Mouse (Mus musculus) ES-Bruce4 (cell line): Measurements from ENCODE around the gene Rps3. TPM values are rescaled to one million over a fixed set of nuclear protein-coding genes. Genes with fewer than 3 reads are reported as not detected.

Experiments
- H3K27ac ChIP-seq: 2 replicates; pipeline ENCODE4 v1.5.1; 2012; ENCODE audit warnings: low read length, inconsistent platforms; ENCODE audit not compliant: insufficient read depth
- H3K27me3 ChIP-seq: 2 replicates; pipeline ENCODE4 v1.6.1; 2012; ENCODE audit warnings: mild to moderate bottlenecking, low read length, inconsistent platforms; ENCODE audit not compliant: control insufficient read depth, poor library complexity, insufficient read depth, severe bottlenecking
- H3K36me3 ChIP-seq: 2 replicates; pipeline ENCODE4 v1.6.1; 2012; ENCODE audit warnings: inconsistent platforms, mild to moderate bottlenecking, low read length, moderate library complexity; ENCODE audit not compliant: control insufficient read depth, poor library complexity, insufficient read depth, severe bottlenecking
- H3K4me1 ChIP-seq: one replicate; pipeline ENCODE4 v1.8.1; 2011; ENCODE audit warnings: low read length; ENCODE audit not compliant: control insufficient read depth, insufficient read depth
- H3K4me3 ChIP-seq: 2 replicates; pipeline ENCODE4 v1.5.1; 2011; ENCODE audit warnings: low read depth, mild to moderate bottlenecking, low read length
- H3K9ac ChIP-seq: 2 replicates; pipeline ENCODE4 v1.6.1; 2012; ENCODE audit warnings: low read depth, mild to moderate bottlenecking, inconsistent platforms; ENCODE audit not compliant: poor library complexity, severe bottlenecking
- H3K9me3 ChIP-seq: replicated peaks from 2 replicates; pipeline ENCODE4 v1.6.1; 2012; ENCODE audit warnings: mild to moderate bottlenecking, low read length, inconsistent platforms; ENCODE audit not compliant: control insufficient read depth, poor library complexity, insufficient read depth, severe bottlenecking
- CTCF ChIP-seq: IDR thresholded peaks from one replicate; pipeline ENCODE4 v1.8.1; 2011; ENCODE audit warnings: low read depth, low read length
- EP300 ChIP-seq: IDR thresholded peaks from 2 replicates; pipeline ENCODE4 v1.6.1; 2011; ENCODE audit warnings: low read depth, low read length; ENCODE audit not compliant: insufficient read depth
- POLR2A ChIP-seq: IDR thresholded peaks from one replicate; pipeline ENCODE4 v1.8.1; 2011; ENCODE audit warnings: low read length; ENCODE audit not compliant: insufficient read depth
- polyA plus RNA-seq: library from polyadenylated mRNA; stranded (reverse); fragments of >200 nt; gene quantifications from 2 replicates; pipeline ENCODE4 v1.2.4, GENCODE M21; 2011; ENCODE audit warnings: low read depth; ENCODE audit not compliant: missing spikeins, insufficient read depth, insufficient read length

Rps3 gene
- polyA plus RNA-seq, 1 experiment = 2,405 TPM

DNA sequence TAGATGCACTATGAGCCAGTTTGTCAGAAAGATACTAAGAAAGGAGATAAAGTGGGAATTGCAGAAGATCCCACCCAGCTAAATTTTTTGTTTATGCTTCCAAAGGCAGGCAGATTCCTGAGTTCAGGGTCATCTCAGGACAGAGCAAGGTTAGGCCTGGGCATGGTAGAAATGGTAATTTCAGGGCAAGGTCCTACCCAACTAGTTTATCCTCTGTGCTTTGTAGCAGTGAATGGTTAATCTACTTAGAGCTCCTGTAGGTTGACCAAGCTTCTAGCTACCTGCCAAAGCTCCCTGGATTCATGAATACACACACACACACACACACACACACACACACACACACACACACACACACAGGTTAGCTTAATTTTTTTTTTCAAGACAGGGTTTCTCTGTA lies 21.0 kb upstream of the Rps3 start:
- Histone ChIP-seq H3K36me3 (no peaks in the 10 kb centered on the region), H3K27ac (no peak overlapping the region), H3K4me1 (no peaks in the 10 kb centered on the region), H3K4me3 (no peak overlapping the region), H3K9ac (no peak overlapping the region), H3K9me3 (no peaks in the 10 kb centered on the region), H3K27me3 (no peaks in the 10 kb centered on the region)
- TF ChIP-seq EP300 (no peak), POLR2A (no peak), CTCF (no peak)

DNA sequence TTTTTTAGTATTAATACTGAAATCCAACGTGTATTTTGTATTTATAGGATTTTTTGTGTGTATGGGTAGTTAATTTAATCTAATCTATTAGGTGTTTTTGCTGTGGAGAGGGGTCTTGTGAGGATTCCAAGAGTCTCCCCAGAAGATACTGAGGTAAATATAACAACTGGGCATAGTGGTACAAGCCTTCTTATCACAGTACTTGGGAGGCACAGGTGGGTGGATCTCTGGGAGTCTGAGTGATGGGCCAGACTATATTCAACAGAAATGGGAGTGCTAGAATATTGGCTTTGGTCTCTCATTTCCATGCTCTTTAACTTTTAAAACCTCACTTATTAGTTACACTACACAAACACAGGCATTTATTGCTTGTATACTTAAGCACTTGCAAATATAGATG lies 17.6 kb upstream of the Rps3 start:
- Histone ChIP-seq H3K9ac (no peak overlapping the region), H3K4me3 (no peak overlapping the region), H3K36me3 (no peaks in the 10 kb centered on the region), H3K9me3 (no peaks in the 10 kb centered on the region), H3K27me3 (no peaks in the 10 kb centered on the region), H3K4me1 (no peaks in the 10 kb centered on the region), H3K27ac (no peak overlapping the region)
- no peak for TF ChIP-seq POLR2A
- no peak for TF ChIP-seq CTCF
- TF ChIP-seq EP300 = no peak

DNA sequence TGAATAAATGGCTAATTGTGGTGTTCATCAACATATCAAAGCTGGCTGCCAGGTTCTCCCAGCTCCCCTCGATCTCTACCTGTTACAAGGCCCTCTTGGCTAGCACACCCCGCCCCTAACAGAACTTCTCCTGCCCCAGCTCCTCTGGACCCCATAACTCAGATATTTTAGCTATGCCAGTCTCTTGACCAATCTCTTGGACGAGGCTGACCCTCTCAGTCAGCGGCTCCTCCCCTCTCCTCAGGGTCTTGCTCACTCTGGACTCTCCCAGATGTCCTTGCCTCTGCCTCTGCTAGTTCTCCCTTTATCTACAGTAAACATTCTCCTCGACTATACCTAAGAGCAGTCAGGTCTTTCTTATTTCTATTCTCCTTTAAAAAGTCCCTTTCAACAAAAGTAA lies 17.1 kb upstream of the Rps3 start:
- Histone ChIP-seq H3K36me3 (no peaks in the 10 kb centered on the region), H3K27me3 (no peaks in the 10 kb centered on the region), H3K4me1 (no peaks in the 10 kb centered on the region), H3K9ac (no peak overlapping the region), H3K4me3 (no peak overlapping the region), H3K9me3 (no peaks in the 10 kb centered on the region), H3K27ac (no peak overlapping the region)
- TF ChIP-seq CTCF (no peak), POLR2A (no peak), EP300 (no peak)

DNA sequence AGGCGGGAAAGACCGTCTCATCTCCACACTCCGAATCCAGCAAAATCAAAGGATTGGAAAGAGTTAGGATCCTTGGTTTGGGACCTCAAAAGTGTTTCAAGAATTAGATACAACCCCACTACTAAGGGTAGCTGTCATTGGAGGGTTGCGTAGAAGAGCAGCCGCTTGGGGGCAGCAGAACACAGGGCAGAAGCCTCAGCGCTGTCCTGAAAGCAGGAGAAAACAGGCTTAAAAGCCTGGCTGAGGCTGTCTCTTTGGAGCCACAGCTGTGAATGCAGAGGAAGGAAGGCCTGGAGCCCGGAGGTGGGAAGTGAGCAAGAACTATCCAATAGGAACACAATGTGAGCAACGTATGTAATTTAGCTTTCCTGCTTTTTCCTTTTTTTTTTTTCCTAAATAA lies 16.7 kb upstream of the Rps3 start:
- Histone ChIP-seq H3K9ac (no peak overlapping the region), H3K27ac (no peak overlapping the region), H3K27me3 (no peaks in the 10 kb centered on the region), H3K4me1 (no peaks in the 10 kb centered on the region), H3K9me3 (no peaks in the 10 kb centered on the region), H3K4me3 (no peak overlapping the region), H3K36me3 (no peaks in the 10 kb centered on the region)
- TF ChIP-seq CTCF (peak; percentile 93), EP300 (no peak), POLR2A (no peak)

DNA sequence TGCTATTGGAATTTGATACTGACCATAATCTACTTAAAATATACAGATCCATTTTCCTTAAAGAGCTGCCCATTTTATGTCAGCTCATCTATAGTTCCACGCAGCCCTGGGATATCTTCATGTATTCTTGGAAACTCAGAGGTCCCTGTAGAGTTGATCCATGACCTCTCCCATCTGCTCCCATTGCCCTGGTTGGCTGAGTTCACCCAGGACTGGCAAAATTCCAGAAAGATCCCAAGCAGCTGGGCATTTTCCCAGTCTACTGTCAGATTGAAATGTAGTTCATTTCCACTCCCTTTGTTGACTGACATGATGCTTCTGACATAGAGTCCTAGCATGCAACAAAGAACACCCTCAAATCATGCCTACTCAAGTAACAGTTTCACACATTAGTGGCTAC lies 15.6 kb upstream of the Rps3 start:
- Histone ChIP-seq H3K9me3 (no peaks in the 10 kb centered on the region), H3K27ac (no peak overlapping the region), H3K9ac (no peak overlapping the region), H3K4me3 (no peak overlapping the region), H3K4me1 (no peaks in the 10 kb centered on the region), H3K27me3 (no peaks in the 10 kb centered on the region), H3K36me3 (no peaks in the 10 kb centered on the region)
- TF ChIP-seq POLR2A (no peak), EP300 (no peak), CTCF (no peak)

DNA sequence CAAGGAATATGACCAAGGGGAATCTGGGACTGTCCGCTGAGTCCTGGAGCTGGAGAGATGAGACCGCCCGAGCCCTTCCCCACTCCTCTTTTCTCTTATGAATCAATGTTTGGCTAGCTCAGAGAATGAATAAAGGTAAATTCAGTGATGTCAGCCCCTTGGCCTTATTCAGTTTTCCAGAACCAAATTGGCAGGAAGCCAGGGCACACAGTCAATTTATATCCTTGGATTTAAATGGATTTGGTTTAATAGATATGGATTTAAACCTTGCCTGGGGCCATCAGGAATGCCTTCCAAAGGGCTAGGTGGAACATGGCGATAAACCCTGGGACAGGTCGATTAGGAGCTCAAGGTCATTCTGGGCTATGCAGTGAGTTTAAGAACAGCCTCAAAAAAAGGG lies 6.2 kb upstream of the Rps3 start:
- Histone ChIP-seq H3K36me3 (no peaks in the 10 kb centered on the region), H3K4me3 (no peak overlapping the region), H3K27me3 (no peaks in the 10 kb centered on the region), H3K4me1 (peaks cover 1% of the 10 kb centered on the region), H3K9ac (no peak overlapping the region), H3K9me3 (peaks cover 4% of the 10 kb centered on the region; the same call in 1 of the 2 replicates), H3K27ac (no peak overlapping the region)
- TF ChIP-seq EP300 (no peak), CTCF (no peak), POLR2A (no peak)
